Mouse (Mus musculus): Measurements from ENCODE around the gene Elk3. TPM values are rescaled to one million over a fixed set of nuclear protein-coding genes. Genes with fewer than 3 reads are reported as not detected.
A peak's percentile ranks its signal among the peaks of the same experiment; 100 is the strongest.

The Elk3 gene
- polyA plus RNA-seq, 1 experiment from 2014 or later = 5.7 TPM

GRCm38 (mm10) chr10:93291352-93291751 lies 19.6 kb downstream of the Elk3 start:
- peak; percentile 57; the same call in 1 of the 2 replicates for ATAC-seq (ENCODE audit: low read depth)
- no peak overlapping the region for H3K4me2 ChIP-seq (ENCODE audit: low read depth, low read length)
- H3K27me3 ChIP-seq (ENCODE audit: control insufficient read depth, insufficient read depth, low read length) = no peaks in the 10 kb centered on the region
- no peak overlapping the region for H3K4me3 ChIP-seq (ENCODE audit: low read depth, low read length)
- H3K4me1 ChIP-seq (ENCODE audit: control insufficient read depth, insufficient read depth, low read length) = peaks cover 9% of the 10 kb centered on the region; the same call in 1 of the 2 replicates
- H3K36me3 ChIP-seq (ENCODE audit: control insufficient read depth, insufficient read depth, low read length) = no peaks in the 10 kb centered on the region
- no peaks in the 10 kb centered on the region for H3K9me3 ChIP-seq (ENCODE audit: control insufficient read depth, low read length)
- no peak overlapping the region for H3K9ac ChIP-seq (replicated peaks; ENCODE audit: low read depth, low read length)
- H3K27ac ChIP-seq (ENCODE audit: low read depth, low read length) = no peak overlapping the region
- WGBS = 39% methylated on average over 7 of the region's 7 CpGs

- no peaks in the 10 kb centered on the region for H3K36me3 ChIP-seq (ENCODE audit: control insufficient read depth, insufficient read depth, low read length)
- no peak overlapping the region for H3K4me2 ChIP-seq (ENCODE audit: low read depth, low read length)
- 23% methylated on average over 6 of the region's 6 CpGs for WGBS
- no peak overlapping the region for H3K9ac ChIP-seq (replicated peaks; ENCODE audit: low read depth, low read length)
- H3K9me3 ChIP-seq (ENCODE audit: control insufficient read depth, low read length) = no peaks in the 10 kb centered on the region
- ATAC-seq (ENCODE audit: low read depth) = no peak
- H3K4me3 ChIP-seq (ENCODE audit: low read depth, low read length) = no peak overlapping the region
- peaks cover 9% of the 10 kb centered on the region; the same call in 1 of the 2 replicates for H3K4me1 ChIP-seq (ENCODE audit: control insufficient read depth, insufficient read depth, low read length)
- no peaks in the 10 kb centered on the region for H3K27me3 ChIP-seq (ENCODE audit: control insufficient read depth, insufficient read depth, low read length)
- H3K27ac ChIP-seq (ENCODE audit: low read depth, low read length) = no peak overlapping the region
These were observed 21.5 kb downstream of the Elk3 start for GRCm38 (mm10) chr10:93289404-93289803.

- H3K4me1 ChIP-seq (ENCODE audit: control insufficient read depth, insufficient read depth, low read length) = peaks cover 9% of the 10 kb centered on the region; the same call in 1 of the 2 replicates
- H3K9me3 ChIP-seq (ENCODE audit: control insufficient read depth, low read length) = no peaks in the 10 kb centered on the region
- H3K9ac ChIP-seq (replicated peaks; ENCODE audit: low read depth, low read length) = no peak overlapping the region
- no peak overlapping the region for H3K4me2 ChIP-seq (ENCODE audit: low read depth, low read length)
- peak; percentile 22; the same call in 1 of the 2 replicates for ATAC-seq (ENCODE audit: low read depth)
- H3K27ac ChIP-seq (ENCODE audit: low read depth, low read length) = no peak overlapping the region
- H3K36me3 ChIP-seq (ENCODE audit: control insufficient read depth, insufficient read depth, low read length) = no peaks in the 10 kb centered on the region
- no peak overlapping the region for H3K4me3 ChIP-seq (ENCODE audit: low read depth, low read length)
- H3K27me3 ChIP-seq (ENCODE audit: control insufficient read depth, insufficient read depth, low read length) = no peaks in the 10 kb centered on the region
- WGBS = 62% methylated on average over 4 of the region's 4 CpGs
These were observed 22.6 kb downstream of the Elk3 start for GRCm38 (mm10) chr10:93288336-93288735.

GRCm38 (mm10) chr10:93287551-93288145 lies 23.3 kb downstream of the Elk3 start:
- Histone ChIP-seq H3K27me3 (ENCODE audit: control insufficient read depth, insufficient read depth, low read length) (no peaks in the 10 kb centered on the region), H3K9me3 (ENCODE audit: control insufficient read depth, low read length) (no peaks in the 10 kb centered on the region), H3K4me2 (ENCODE audit: low read depth, low read length) (no peak overlapping the region), H3K36me3 (ENCODE audit: control insufficient read depth, insufficient read depth, low read length) (no peaks in the 10 kb centered on the region), H3K4me1 (ENCODE audit: control insufficient read depth, insufficient read depth, low read length) (peaks cover 9% of the 10 kb centered on the region; the same call in 1 of the 2 replicates), H3K9ac (replicated peaks; ENCODE audit: low read depth, low read length) (no peak overlapping the region), H3K4me3 (ENCODE audit: low read depth, low read length) (no peak overlapping the region), H3K27ac (ENCODE audit: low read depth, low read length) (no peak overlapping the region)
- no peak for ATAC-seq (ENCODE audit: low read depth)
- WGBS = 89% methylated on average over 8 of the region's 8 CpGs

GRCm38 (mm10) chr10:93285489-93285888 lies 25.4 kb downstream of the Elk3 start:
- Histone ChIP-seq H3K4me3 (ENCODE audit: low read depth, low read length) (no peak overlapping the region), H3K27ac (ENCODE audit: low read depth, low read length) (no peak overlapping the region), H3K9me3 (ENCODE audit: control insufficient read depth, low read length) (no peaks in the 10 kb centered on the region), H3K4me2 (ENCODE audit: low read depth, low read length) (no peak overlapping the region), H3K4me1 (ENCODE audit: control insufficient read depth, insufficient read depth, low read length) (peaks cover 9% of the 10 kb centered on the region; the same call in 1 of the 2 replicates), H3K36me3 (ENCODE audit: control insufficient read depth, insufficient read depth, low read length) (no peaks in the 10 kb centered on the region), H3K9ac (replicated peaks; ENCODE audit: low read depth, low read length) (no peak overlapping the region), H3K27me3 (ENCODE audit: control insufficient read depth, insufficient read depth, low read length) (no peaks in the 10 kb centered on the region)
- no peak for ATAC-seq (ENCODE audit: low read depth)
- 87% methylated on average over 5 of the region's 5 CpGs for WGBS

- no peak for ATAC-seq (ENCODE audit: low read depth)
These were observed 27.7 kb downstream of the Elk3 start for GRCm38 (mm10) chr10:93283258-93283657.

GRCm38 (mm10) chr10:93282526-93282964 lies 28.4 kb downstream of the Elk3 start:
- 19% methylated on average over 12 of the region's 12 CpGs for WGBS
- no peak overlapping the region for H3K4me2 ChIP-seq (ENCODE audit: low read depth, low read length)
- no peak overlapping the region for H3K4me3 ChIP-seq (ENCODE audit: low read depth, low read length)
- H3K4me1 ChIP-seq (ENCODE audit: control insufficient read depth, insufficient read depth, low read length) = 0 out of 2 replicates have a peak, but pooled peaks cover 3% of the 10 kb centered on the region
- H3K27ac ChIP-seq (ENCODE audit: low read depth, low read length) = no peak overlapping the region
- ATAC-seq (ENCODE audit: low read depth) = peak; percentile 42; the same call in 1 of the 2 replicates
- H3K9me3 ChIP-seq (ENCODE audit: control insufficient read depth, low read length) = no peaks in the 10 kb centered on the region
- H3K27me3 ChIP-seq (ENCODE audit: control insufficient read depth, insufficient read depth, low read length) = no peaks in the 10 kb centered on the region
- H3K9ac ChIP-seq (replicated peaks; ENCODE audit: low read depth, low read length) = no peak overlapping the region
- H3K36me3 ChIP-seq (ENCODE audit: control insufficient read depth, insufficient read depth, low read length) = no peaks in the 10 kb centered on the region

More at GRCm38 (mm10) chr10:93283258-93283657, 27.7 kb downstream of the Elk3 start:
- 0 out of 2 replicates have a peak, but pooled peaks cover 3% of the 10 kb centered on the region for H3K4me1 ChIP-seq (ENCODE audit: control insufficient read depth, insufficient read depth, low read length)
- no peak overlapping the region for H3K4me2 ChIP-seq (ENCODE audit: low read depth, low read length)
- no peak overlapping the region for H3K9ac ChIP-seq (replicated peaks; ENCODE audit: low read depth, low read length)
- H3K27ac ChIP-seq (ENCODE audit: low read depth, low read length) = no peak overlapping the region
- no peaks in the 10 kb centered on the region for H3K36me3 ChIP-seq (ENCODE audit: control insufficient read depth, insufficient read depth, low read length)
- 63% methylated on average over 4 of the region's 4 CpGs for WGBS
- no peaks in the 10 kb centered on the region for H3K27me3 ChIP-seq (ENCODE audit: control insufficient read depth, insufficient read depth, low read length)
- no peaks in the 10 kb centered on the region for H3K9me3 ChIP-seq (ENCODE audit: control insufficient read depth, low read length)
- H3K4me3 ChIP-seq (ENCODE audit: low read depth, low read length) = no peak overlapping the region

- ATAC-seq (ENCODE audit: low read depth) = no peak
- Histone ChIP-seq H3K4me2 (ENCODE audit: low read depth, low read length) (no peak overlapping the region), H3K4me3 (ENCODE audit: low read depth, low read length) (no peak overlapping the region), H3K27me3 (ENCODE audit: control insufficient read depth, insufficient read depth, low read length) (no peaks in the 10 kb centered on the region), H3K9ac (replicated peaks; ENCODE audit: low read depth, low read length) (no peak overlapping the region), H3K27ac (ENCODE audit: low read depth, low read length) (no peak overlapping the region), H3K4me1 (ENCODE audit: control insufficient read depth, insufficient read depth, low read length) (peaks cover 8% of the 10 kb centered on the region; the same call in 1 of the 2 replicates), H3K36me3 (ENCODE audit: control insufficient read depth, insufficient read depth, low read length) (no peaks in the 10 kb centered on the region), H3K9me3 (ENCODE audit: control insufficient read depth, low read length) (no peaks in the 10 kb centered on the region)
- 64% methylated on average over 7 of the region's 7 CpGs for WGBS
These were observed 29.8 kb downstream of the Elk3 start for GRCm38 (mm10) chr10:93281092-93281491.

- peaks cover 12% of the 10 kb centered on the region for H3K4me1 ChIP-seq (ENCODE audit: control insufficient read depth, insufficient read depth, low read length)
- H3K4me2 ChIP-seq (ENCODE audit: low read depth, low read length) = no peak overlapping the region
- ATAC-seq (ENCODE audit: low read depth) = no peak
- H3K9ac ChIP-seq (replicated peaks; ENCODE audit: low read depth, low read length) = no peak overlapping the region
- WGBS = 77% methylated on average over 12 of the region's 12 CpGs
- H3K36me3 ChIP-seq (ENCODE audit: control insufficient read depth, insufficient read depth, low read length) = no peaks in the 10 kb centered on the region
- no peaks in the 10 kb centered on the region for H3K9me3 ChIP-seq (ENCODE audit: control insufficient read depth, low read length)
- H3K27ac ChIP-seq (ENCODE audit: low read depth, low read length) = no peak overlapping the region
- H3K4me3 ChIP-seq (ENCODE audit: low read depth, low read length) = no peak overlapping the region
- no peaks in the 10 kb centered on the region for H3K27me3 ChIP-seq (ENCODE audit: control insufficient read depth, insufficient read depth, low read length)
These were observed 30.3 kb downstream of the Elk3 start for GRCm38 (mm10) chr10:93280586-93280985.
